Mouse (Mus musculus) heart, adult 11 months (tissue): ENCODE measurements around the gene Fbxl13.

Source experiments
- DNase-seq: peaks from one replicate; pipeline ENCODE4 v3.0.0; 2022

Gene Fbxl13

GRCm38 (mm10) chr5:21518207-21518606 is 127.2 kb downstream of the Fbxl13 start:
- peak; percentile 23 for DNase-seq

GRCm38 (mm10) chr5:21517562-21517961 is 127.9 kb downstream of the Fbxl13 start:
- DNase-seq = peak; percentile 86

- DNase-seq = peak; percentile 88
Measured at GRCm38 (mm10) chr5:21513363-21513762, 132.1 kb downstream of the Fbxl13 start.

DNA sequence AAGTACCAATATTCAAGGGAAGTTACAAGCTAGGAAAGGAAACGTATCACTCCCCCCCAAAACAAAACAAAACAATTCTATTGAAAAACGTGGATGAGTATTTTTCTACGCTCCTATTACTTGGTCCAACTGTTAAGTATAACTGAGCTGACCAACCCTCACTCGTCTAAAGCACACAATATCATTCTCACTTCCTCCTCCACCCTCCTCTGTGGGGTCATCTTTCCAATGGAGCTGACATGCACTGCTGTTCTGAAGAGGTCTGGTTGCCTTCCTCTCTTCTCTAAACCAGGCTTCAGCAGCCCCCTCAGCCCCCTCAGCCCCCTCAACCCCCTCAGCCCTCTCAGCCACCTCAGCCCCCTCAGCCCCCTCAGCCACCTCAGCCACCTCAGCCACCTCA is 135.6 kb downstream of the Fbxl13 start:
- DNase-seq = no peak

DNA sequence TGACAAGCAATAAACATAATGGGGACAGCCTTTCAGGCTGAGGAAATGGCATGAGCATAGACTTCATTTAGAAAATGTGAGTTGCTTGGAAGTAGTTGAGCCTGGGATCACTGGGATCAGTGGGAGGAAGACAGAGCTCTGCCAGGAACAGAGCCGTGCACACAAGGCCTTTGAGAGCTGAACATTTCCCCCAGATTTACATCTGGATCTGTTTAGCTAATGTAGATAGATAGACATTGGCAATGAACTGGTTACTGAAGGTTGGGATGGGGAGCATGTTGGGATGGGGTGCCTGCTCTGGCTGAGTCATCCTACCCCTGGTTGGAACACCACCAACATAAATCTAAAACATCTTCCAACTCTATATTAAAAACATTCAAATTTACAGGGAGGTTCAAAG is 138.5 kb downstream of the Fbxl13 start:
- DNase-seq = peak; percentile 79

DNA sequence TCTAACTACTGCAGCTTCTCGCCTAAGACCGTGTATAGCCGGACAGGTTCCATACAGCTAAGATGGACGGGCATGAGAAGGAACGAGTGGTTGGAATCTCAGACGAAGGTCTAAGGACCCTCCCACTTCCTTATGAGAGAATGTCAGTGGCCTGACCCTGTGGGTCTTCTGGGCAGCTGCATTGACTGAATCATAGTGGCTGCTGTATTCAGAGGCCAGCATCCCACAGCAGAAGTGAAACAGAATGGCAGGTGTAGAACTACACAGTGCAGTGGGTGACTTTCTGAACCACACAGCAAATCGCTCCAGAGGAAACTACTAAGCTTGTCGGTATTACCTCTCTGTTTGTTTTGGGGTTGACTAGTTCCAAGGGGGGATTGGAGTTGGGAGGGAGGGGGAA is 140.3 kb downstream of the Fbxl13 start:
- DNase-seq = no peak

- DNase-seq = peak; percentile 33
Measured at GRCm38 (mm10) chr5:21502936-21503610, 142.4 kb downstream of the Fbxl13 start.

DNA sequence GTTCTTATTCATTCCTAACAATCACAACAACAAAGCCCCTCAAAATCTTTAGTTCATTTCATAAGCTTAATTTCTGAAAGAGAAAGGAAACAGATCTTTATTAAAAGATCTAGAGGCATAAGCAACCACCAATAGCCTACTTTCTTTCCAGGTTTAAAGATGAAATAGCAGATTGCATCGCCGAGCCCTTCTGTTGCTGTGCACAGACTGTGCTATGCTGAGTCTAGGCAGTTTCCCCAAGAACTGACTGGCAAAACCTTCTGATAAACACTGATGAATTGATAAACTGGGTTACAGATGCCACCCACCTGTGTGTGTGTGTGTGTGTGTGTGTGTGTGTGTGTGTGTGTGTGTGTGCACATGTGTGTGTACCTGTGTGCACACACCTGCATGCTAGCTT is 144.5 kb downstream of the Fbxl13 start:
- peak; percentile 12 for DNase-seq

GRCm38 (mm10) chr5:21500133-21500532 is 145.3 kb downstream of the Fbxl13 start:
- no peak for DNase-seq

- peak; percentile 68 for DNase-seq
Measured at GRCm38 (mm10) chr5:21498925-21499324, 146.5 kb downstream of the Fbxl13 start.

DNA sequence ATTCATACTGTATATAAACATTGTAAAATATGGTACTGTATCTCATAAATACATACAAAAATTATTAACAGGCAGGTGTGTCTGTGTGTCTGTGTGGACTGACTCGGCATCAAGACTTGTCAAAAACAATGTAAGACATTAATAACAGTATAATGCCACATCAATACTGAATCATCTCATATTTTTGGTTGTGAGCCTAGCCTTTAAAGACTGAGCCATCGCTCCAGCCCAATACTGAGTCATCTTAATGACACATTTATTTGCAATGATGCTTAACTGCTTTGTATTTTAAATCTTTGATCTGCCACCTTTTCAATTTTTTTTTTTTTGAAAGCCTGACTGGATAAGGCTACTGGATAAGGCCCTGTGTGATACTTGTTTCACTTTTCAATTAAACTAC is 146.9 kb downstream of the Fbxl13 start:
- DNase-seq = no peak

- DNase-seq = peak; percentile 95
Measured at GRCm38 (mm10) chr5:21496881-21497280, 148.6 kb downstream of the Fbxl13 start.

DNA sequence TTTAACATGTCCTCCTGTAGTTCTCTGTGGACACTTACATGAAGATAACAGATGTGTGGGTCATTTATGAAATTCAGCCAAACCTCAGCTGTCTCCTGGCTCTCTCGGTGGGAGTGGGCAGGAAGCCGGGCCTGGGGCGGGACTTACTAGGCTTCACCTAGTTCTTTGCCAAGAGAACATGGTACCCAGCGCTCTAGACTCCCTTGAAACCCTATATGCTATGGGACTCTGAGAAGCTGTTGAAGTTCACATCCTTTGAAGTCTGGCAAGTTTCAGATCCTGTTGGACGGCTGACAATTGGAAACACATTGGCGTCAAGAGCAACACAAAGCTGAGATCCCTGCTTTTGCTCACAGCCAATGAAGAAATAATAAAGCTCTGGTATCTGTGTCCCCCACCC is 149.1 kb downstream of the Fbxl13 start:
- peak; percentile 94 for DNase-seq

DNA sequence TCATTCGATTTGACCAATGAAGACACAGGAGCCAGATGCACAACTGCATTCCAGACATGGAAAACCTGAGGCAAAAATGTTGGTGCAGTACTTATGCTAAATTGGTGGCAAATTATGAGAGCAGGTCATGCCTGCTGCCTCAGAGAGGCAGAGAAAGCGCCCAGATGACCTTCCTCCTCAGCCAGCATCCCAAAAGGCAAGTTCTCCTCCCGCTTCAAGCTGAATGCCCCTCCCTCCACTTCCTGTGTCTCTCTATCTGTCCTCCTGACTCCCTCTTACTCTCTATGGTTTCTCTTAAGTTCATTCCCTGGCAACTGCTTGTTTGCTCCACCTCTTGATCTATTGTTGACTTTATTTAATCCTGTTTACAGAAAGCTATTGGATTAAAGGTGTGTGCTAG is 150.7 kb downstream of the Fbxl13 start:
- peak; percentile 79 for DNase-seq

- peak; percentile 83 for DNase-seq
Measured at GRCm38 (mm10) chr5:21493294-21493999, 152.0 kb downstream of the Fbxl13 start.

- DNase-seq = peak; percentile 45
Measured at GRCm38 (mm10) chr5:21492213-21492612, 153.2 kb downstream of the Fbxl13 start.

- DNase-seq = peak; percentile 52
Measured at GRCm38 (mm10) chr5:21491469-21491868, 154.0 kb downstream of the Fbxl13 start.

DNA sequence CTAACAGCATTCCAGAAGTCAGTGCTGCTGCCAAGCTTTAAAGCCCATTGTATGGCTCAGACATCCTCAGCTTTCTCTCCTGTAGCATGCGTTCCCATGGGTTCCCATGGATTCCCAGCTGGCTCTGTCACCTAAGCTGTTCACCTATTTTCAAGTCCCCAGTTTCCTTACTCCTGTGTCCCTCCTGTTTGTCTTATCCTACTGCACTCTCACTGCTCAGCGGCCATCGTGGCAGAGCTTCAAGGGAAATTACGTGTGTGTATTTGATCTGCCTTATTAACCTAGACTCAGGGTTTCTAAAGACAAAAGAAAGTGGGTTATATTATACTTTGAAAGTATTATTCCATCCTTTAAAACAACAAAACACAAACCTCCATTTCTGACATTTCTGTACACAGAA is 156.3 kb downstream of the Fbxl13 start:
- DNase-seq = peak; percentile 71

DNA sequence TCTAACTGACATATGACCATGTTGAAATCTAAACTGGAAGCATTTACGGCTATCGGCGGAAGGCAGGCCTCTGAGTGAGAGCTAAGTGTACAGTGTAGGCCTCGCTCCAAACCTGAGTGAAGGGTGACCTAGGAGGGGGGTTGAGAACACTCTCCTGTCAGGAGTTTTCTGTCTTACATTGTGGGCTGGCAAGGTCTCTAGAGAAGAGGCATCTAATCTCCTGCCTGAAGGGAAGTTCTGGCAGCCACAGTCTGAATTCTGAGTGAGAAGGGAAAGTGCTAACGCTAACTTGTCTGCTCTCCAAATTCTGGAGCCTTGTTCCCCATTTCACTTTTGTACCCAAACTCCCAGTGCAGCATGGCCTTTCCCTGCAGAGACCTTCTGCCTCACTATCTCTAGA is 156.9 kb downstream of the Fbxl13 start:
- peak; percentile 90 for DNase-seq

DNA sequence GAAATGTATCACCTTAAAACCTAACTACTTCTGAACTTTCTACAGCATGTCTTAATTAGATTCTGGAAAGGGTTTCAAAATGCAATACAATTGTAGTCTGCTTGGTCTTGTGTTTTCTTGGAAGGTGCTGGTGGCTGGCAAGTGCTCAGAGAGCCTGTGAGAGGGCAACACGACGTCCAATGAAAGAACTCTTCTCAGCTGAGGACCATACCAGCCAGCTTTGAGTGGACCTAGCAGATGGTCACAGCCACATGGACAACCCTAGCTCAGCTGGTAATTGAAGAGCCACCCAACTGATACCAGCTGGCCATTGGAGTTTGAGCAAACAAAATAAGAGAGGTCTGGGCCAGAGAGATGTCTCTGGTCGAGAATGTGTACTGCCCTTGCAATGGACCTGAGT is 157.7 kb downstream of the Fbxl13 start:
- DNase-seq = peak; percentile 87

- DNase-seq = no peak
Measured at GRCm38 (mm10) chr5:21487306-21487705, 158.1 kb downstream of the Fbxl13 start.

DNA sequence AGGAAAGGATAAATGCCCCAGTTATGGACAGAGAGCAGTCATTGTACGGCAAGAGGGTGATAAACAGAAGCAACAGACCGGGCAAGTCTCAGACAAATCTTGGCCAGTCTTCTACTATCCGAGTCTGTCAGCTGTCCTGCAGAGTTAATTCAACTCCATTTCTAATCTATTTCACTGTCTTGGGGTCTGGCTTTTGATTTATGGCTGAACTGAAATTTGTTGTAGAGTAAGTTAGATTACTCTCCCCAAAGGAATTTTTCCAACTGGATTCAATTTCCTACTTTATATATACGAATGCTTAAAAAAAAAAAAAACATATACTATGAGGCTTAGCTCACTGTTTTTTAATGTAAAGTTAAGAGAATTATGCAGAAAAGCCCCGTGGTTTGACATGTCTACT is 158.6 kb downstream of the Fbxl13 start:
- no peak for DNase-seq

DNA sequence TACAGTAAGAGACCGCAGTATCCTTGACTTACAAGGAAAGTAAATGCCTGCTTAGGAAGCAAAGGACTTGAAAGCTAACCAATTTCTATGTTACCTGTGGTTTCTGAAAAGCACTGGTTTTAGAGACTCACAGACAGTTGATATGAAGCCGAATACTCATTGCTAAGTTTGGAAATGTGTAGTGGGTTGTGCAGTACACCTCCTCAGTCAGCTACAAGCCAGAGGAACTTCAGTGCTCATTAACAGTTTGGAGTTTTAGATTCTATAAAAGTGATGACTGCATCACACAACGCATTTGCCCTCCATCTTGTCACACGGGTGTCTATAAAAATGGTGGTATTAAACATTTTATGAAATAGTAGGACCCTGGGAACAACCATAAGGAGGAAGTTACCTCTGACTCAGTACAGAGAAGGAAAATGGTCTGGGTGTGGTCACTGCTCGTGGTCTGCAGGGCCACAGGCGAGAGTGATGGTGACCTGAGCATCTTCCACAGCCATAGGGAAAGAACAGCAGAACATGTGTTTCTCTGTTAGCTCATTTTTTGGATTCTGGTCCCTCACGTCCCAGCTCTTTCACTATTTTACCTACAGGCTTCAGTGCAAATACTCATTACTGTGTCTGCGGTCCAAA is 160.1 kb downstream of the Fbxl13 start:
- no peak for DNase-seq

GRCm38 (mm10) chr5:21483275-21483674 is 162.2 kb downstream of the Fbxl13 start:
- DNase-seq = peak; percentile 58
